Comparison of ENCODE assay signal across 25 mouse cellular contexts in the genomic region with DNA sequence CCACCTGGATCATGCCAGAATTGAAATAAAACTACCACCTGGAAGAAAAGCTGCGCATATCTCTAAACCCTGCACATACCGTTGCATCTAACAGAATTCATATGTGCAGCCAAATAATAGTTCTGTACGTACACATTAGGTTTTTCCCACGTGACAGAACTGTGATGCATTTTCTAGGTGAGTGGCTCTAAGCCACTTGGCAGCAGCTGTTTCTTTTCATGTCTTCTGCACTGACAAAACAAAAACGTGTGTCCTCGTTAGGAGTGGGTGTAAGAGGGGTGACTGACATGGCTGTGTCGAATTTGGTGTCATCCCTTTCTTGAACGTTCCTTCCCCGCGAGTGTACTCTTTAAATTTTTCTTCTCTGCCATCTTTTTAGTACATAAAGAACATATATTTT.
DNase-seq lines count a peak whose midpoint lies in the region; ATAC-seq and TF ChIP-seq lines count a peak whose summit lies in the region.
"Had no signal": no experiment of that assay in that cellular context is flagged by ENCODE, and none has a peak within 500 bp of the region (broad histone marks: within the 10 kb centered on the region; RNA-seq: fewer than 3 reads in every experiment).

No protein-coding gene starts in this region.

- 0 out of 2 replicates have a peak, but pooled peaks have one; percentile 30 for ATAC-seq in forebrain, embryonic 11.5 days (replicated peaks; ENCODE audit: low FRiP score)
- ATAC-seq in forebrain, postnatal 0 days = no peak
- ATAC-seq in limb, embryonic 11.5 days (ENCODE audit: insufficient number of reproducible peaks, low FRiP score, low TSS enrichment, low read depth) = 0 out of 2 replicates have a peak, but pooled peaks have one; percentile 35
- ATAC-seq in limb, embryonic 13.5 days (ENCODE audit: low FRiP score, low read depth) = peak; percentile 81
- no peak for ATAC-seq in intestine, embryonic 16.5 days
- ATAC-seq: hindbrain, embryonic 16.5 days; intestine, embryonic 15.5 days; Patski had no signal

- H3K9me3 ChIP-seq in forebrain, embryonic 11.5 days (ENCODE audit: control insufficient read depth, low read length) = no peaks in the 10 kb centered on the region
- no peaks in the 10 kb centered on the region for H3K9me3 ChIP-seq in forebrain, postnatal 0 days (ENCODE audit: low read length)
- H3K9me3 ChIP-seq in limb, embryonic 11.5 days (ENCODE audit: control insufficient read depth, low read length) = no peaks in the 10 kb centered on the region
- H3K9me3 ChIP-seq in limb, embryonic 10.5 days (replicated peaks) = no peaks in the 10 kb centered on the region
- no peaks in the 10 kb centered on the region for H3K9me3 ChIP-seq in limb, embryonic 13.5 days
- H3K9me3 ChIP-seq in intestine, embryonic 16.5 days (ENCODE audit: control insufficient read depth, low read length) = no peaks in the 10 kb centered on the region
- H3K9me3 ChIP-seq: forebrain, embryonic 12.5 days; hindbrain, embryonic 12.5 days; intestine, embryonic 15.5 days had no signal

- H3K9ac ChIP-seq in forebrain, embryonic 11.5 days (ENCODE audit: low read length) = no peak overlapping the region
- H3K9ac ChIP-seq in forebrain, postnatal 0 days = no peak overlapping the region
- H3K9ac ChIP-seq in limb, embryonic 11.5 days (ENCODE audit: low read length) = no peak overlapping the region
- no peak overlapping the region for H3K9ac ChIP-seq in limb, embryonic 13.5 days
- no peak overlapping the region for H3K9ac ChIP-seq in intestine, embryonic 16.5 days (ENCODE audit: low read depth, low read length)
- H3K9ac ChIP-seq: forebrain, embryonic 12.5 days; hindbrain, embryonic 12.5 days; intestine, embryonic 15.5 days had no signal

- WGBS in forebrain, embryonic 11.5 days = 67% methylated on average over 10 of the region's 10 CpGs
- 45% methylated on average over 10 of the region's 10 CpGs for WGBS in forebrain, postnatal 0 days
- WGBS in limb, embryonic 11.5 days = 49% methylated on average over 10 of the region's 10 CpGs
- 59% methylated on average over 10 of the region's 10 CpGs for WGBS in limb, embryonic 10.5 days
- 43% methylated on average over 10 of the region's 10 CpGs for WGBS in limb, embryonic 13.5 days
- 60% methylated on average over 10 of the region's 10 CpGs for WGBS in intestine, embryonic 16.5 days

- no peaks in the 10 kb centered on the region for H3K27me3 ChIP-seq in forebrain, embryonic 11.5 days (ENCODE audit: control insufficient read depth, insufficient read depth, low read length)
- H3K27me3 ChIP-seq in forebrain, postnatal 0 days (ENCODE audit: insufficient read depth, low read length) = no peaks in the 10 kb centered on the region
- H3K27me3 ChIP-seq in limb, embryonic 11.5 days (ENCODE audit: control insufficient read depth, insufficient read depth, low read length) = no peaks in the 10 kb centered on the region
- H3K27me3 ChIP-seq in limb, embryonic 10.5 days (ENCODE audit: low read depth, poor library complexity, severe bottlenecking) = no peaks in the 10 kb centered on the region
- no peaks in the 10 kb centered on the region for H3K27me3 ChIP-seq in limb, embryonic 13.5 days
- no peaks in the 10 kb centered on the region for H3K27me3 ChIP-seq in intestine, embryonic 16.5 days (replicated peaks; ENCODE audit: control insufficient read depth, insufficient read depth, low read length)
- H3K27me3 ChIP-seq: CH12.LX; forebrain, embryonic 12.5 days; hindbrain, embryonic 12.5 days; intestine, embryonic 15.5 days; Patski had no signal

- H3K27ac ChIP-seq in forebrain, embryonic 11.5 days (ENCODE audit: low read depth, low read length) = no peak overlapping the region
- H3K27ac ChIP-seq in forebrain, postnatal 0 days (ENCODE audit: low read depth, low read length) = no peak overlapping the region
- H3K27ac ChIP-seq in limb, embryonic 11.5 days (replicated peaks; ENCODE audit: low read depth, low read length) = no peak overlapping the region
- no peak overlapping the region for H3K27ac ChIP-seq in limb, embryonic 10.5 days
- H3K27ac ChIP-seq in limb, embryonic 13.5 days = no peak overlapping the region
- no peak overlapping the region for H3K27ac ChIP-seq in intestine, embryonic 16.5 days (ENCODE audit: low read length)
- H3K27ac ChIP-seq: forebrain, embryonic 12.5 days; gastrocnemius, adult 2 months; hindbrain, embryonic 12.5 days; intestine, embryonic 15.5 days had no signal

- no peaks in the 10 kb centered on the region for H3K4me1 ChIP-seq in forebrain, embryonic 11.5 days (replicated peaks; ENCODE audit: control insufficient read depth, insufficient read depth, low read length)
- H3K4me1 ChIP-seq in forebrain, postnatal 0 days (ENCODE audit: insufficient read depth) = no peaks in the 10 kb centered on the region
- no peaks in the 10 kb centered on the region for H3K4me1 ChIP-seq in limb, embryonic 11.5 days (ENCODE audit: control insufficient read depth, insufficient read depth, low read length)
- no peaks in the 10 kb centered on the region; the same call in 1 of the 2 replicates for H3K4me1 ChIP-seq in limb, embryonic 10.5 days
- peaks cover 9% of the 10 kb centered on the region; the same call in 1 of the 2 replicates for H3K4me1 ChIP-seq in limb, embryonic 13.5 days
- no peaks in the 10 kb centered on the region for H3K4me1 ChIP-seq in intestine, embryonic 16.5 days (ENCODE audit: control insufficient read depth, insufficient read depth, low read length)
- H3K4me1 ChIP-seq: forebrain, embryonic 12.5 days; hindbrain, embryonic 12.5 days; intestine, embryonic 15.5 days had no signal

- no peak overlapping the region for H3K4me2 ChIP-seq in forebrain, embryonic 11.5 days (ENCODE audit: low read depth, low read length, severe bottlenecking)
- no peak overlapping the region for H3K4me2 ChIP-seq in forebrain, postnatal 0 days (ENCODE audit: low read depth)
- no peak overlapping the region for H3K4me2 ChIP-seq in limb, embryonic 11.5 days (ENCODE audit: low read depth, severe bottlenecking)
- H3K4me2 ChIP-seq in limb, embryonic 13.5 days (replicated peaks) = no peak overlapping the region
- no peak overlapping the region for H3K4me2 ChIP-seq in intestine, embryonic 16.5 days (ENCODE audit: low read depth, low read length)
- H3K4me2 ChIP-seq: forebrain, embryonic 12.5 days; heart, embryonic 11.5 days; hindbrain, embryonic 12.5 days; intestine, embryonic 15.5 days had no signal

- no peak for DNase-seq in forebrain, embryonic 11.5 days (ENCODE audit: low spot score)
- no peak for DNase-seq in forebrain, postnatal 0 days
- no peak for DNase-seq in limb, embryonic 11.5 days (ENCODE audit: low spot score)
- DNase-seq in limb, embryonic 10.5 days (ENCODE audit: low spot score) = no peak
- DNase-seq: adrenal gland, postnatal 10 days; adrenal gland, postnatal 36 days; B cell, adult 2 months; cerebellum, adult 11 months; cerebellum, adult 2 months; cerebellum, adult 9-11 months; cerebellum, postnatal 25 days; gastrocnemius, adult 2 months; gastrocnemius, postnatal 14 days; heart, adult 11 months; kidney, adult 18-20 months had no signal

- no peak for TF ChIP-seq CTCF in forebrain, postnatal 0 days (IDR thresholded peaks at IDR 0.05; ENCODE audit: low read depth)

- H3K4me3 ChIP-seq in forebrain, embryonic 11.5 days (ENCODE audit: low read depth, low read length) = no peak overlapping the region
- no peak overlapping the region for H3K4me3 ChIP-seq in forebrain, postnatal 0 days (ENCODE audit: low read depth, low read length)
- H3K4me3 ChIP-seq in limb, embryonic 11.5 days (ENCODE audit: low read depth, low read length) = no peak overlapping the region
- no peak overlapping the region for H3K4me3 ChIP-seq in limb, embryonic 10.5 days
- H3K4me3 ChIP-seq in limb, embryonic 13.5 days = no peak overlapping the region
- H3K4me3 ChIP-seq in intestine, embryonic 16.5 days (ENCODE audit: low read length) = no peak overlapping the region
- H3K4me3 ChIP-seq: forebrain, embryonic 12.5 days; gastrocnemius, adult 2 months; hindbrain, embryonic 12.5 days; intestine, embryonic 15.5 days had no signal

- H3K36me3 ChIP-seq in forebrain, embryonic 11.5 days (ENCODE audit: control insufficient read depth, insufficient read depth, low read length) = no peaks in the 10 kb centered on the region
- no peaks in the 10 kb centered on the region for H3K36me3 ChIP-seq in forebrain, postnatal 0 days (ENCODE audit: insufficient read depth)
- no peaks in the 10 kb centered on the region for H3K36me3 ChIP-seq in limb, embryonic 11.5 days (ENCODE audit: control insufficient read depth, insufficient read depth, low read length)
- H3K36me3 ChIP-seq in limb, embryonic 10.5 days = no peaks in the 10 kb centered on the region
- H3K36me3 ChIP-seq in limb, embryonic 13.5 days = no peaks in the 10 kb centered on the region
- no peaks in the 10 kb centered on the region for H3K36me3 ChIP-seq in intestine, embryonic 16.5 days (ENCODE audit: control insufficient read depth, insufficient read depth, low read length)
- H3K36me3 ChIP-seq: forebrain, embryonic 12.5 days; G1E; hindbrain, embryonic 12.5 days; intestine, embryonic 15.5 days had no signal

Comparison
In these comparisons a context has a peak if more than half of its experiments do, and no peak if none do; other contexts are left out.
1. ATAC-seq: peak in forebrain, embryonic 11.5 days (single experiment), limb, embryonic 11.5 days (single experiment) and limb, embryonic 13.5 days (single experiment); none in forebrain, postnatal 0 days (single experiment) and intestine, embryonic 16.5 days (single experiment).